Mouse (Mus musculus): Measurements from ENCODE around the gene Cetn2.

Gene Cetn2
- long read RNA-seq, experiment 1, transcript Cetn2-203 (5 exons, 1,286 nt), result major isoform, 39 of 44 reads
- long read RNA-seq, experiment 1, partial matches to known transcripts, result 1 of 44 reads
- long read RNA-seq, experiment 1, other reads (novel, unspliced or antisense), result 0 of 44 reads
- long read RNA-seq, experiment 2, transcript Cetn2-201 (4 exons, 1,026 nt), result minor isoform, 5 of 47 reads
- long read RNA-seq, experiment 2, transcript Cetn2-203 (5 exons, 1,286 nt), result major isoform, 39 of 47 reads
- long read RNA-seq, experiment 2, partial matches to known transcripts, result 3 of 47 reads
- long read RNA-seq, experiment 2, other reads (novel, unspliced or antisense), result 0 of 47 reads

- intact Hi-C loops (cut with DNase I), result no loop called here
Observed at GRCm38 (mm10) chrX:72917884-72918681, at the start of gene Cetn2, which contains the start of gene Nsdhl. Gene Cetn2 (minus strand): TSS chrX:72918411. Gene Nsdhl (plus strand): TSS chrX:72918557.

DNA sequence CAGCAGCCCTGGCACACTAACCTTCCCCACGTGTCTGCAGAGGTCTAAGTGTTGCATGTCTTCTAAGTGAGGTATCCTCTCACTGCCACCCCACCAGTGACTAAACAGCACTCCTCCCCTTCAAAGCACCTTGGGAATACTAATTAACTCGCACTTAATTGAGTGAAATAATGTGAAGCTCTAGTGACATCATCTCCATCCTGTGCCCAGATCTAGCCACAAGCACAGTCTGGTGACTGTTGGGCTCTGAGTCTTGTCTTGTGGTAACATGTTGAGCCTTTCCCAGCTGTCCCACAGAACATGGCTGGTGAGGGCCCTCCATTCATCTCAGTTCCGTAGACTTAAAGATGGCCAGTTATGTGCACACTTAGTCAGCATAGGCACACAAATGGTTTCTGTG is 44.5 kb upstream of the Cetn2 start:
- intact Hi-C loops (cut with DNase I), result no loop called here

GRCm38 (mm10) chrX:72961511-72961910 is 43.3 kb upstream of the Cetn2 start:
- intact Hi-C loops (cut with DNase I), result no loop called here

GRCm38 (mm10) chrX:72960431-72960830 is 42.2 kb upstream of the Cetn2 start:
- intact Hi-C loops (cut with DNase I), result no loop called here

- intact Hi-C loops (cut with DNase I), result no loop called here
Observed at GRCm38 (mm10) chrX:72956486-72956885, 38.3 kb upstream of the Cetn2 start.

DNA sequence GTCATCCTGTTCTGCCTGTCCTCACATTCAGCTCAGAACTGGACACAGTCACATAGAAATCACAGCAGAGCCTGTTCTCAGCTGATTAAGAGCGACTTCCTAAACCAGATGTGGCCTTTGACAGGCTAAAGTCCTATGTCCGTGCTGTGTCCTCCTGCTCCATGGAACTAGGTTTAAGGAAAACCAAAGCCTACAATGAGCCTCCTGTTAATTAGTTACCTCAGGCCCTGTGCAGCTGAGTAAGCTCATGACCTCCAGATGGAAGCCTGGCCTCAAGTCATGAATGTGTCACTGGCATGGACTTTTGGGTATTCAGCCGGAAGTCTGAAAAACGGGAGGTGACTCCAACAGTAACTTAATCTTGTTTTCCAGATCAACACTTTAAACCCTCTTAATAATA is 35.3 kb upstream of the Cetn2 start:
- intact Hi-C loops (cut with DNase I), result no loop called here

DNA sequence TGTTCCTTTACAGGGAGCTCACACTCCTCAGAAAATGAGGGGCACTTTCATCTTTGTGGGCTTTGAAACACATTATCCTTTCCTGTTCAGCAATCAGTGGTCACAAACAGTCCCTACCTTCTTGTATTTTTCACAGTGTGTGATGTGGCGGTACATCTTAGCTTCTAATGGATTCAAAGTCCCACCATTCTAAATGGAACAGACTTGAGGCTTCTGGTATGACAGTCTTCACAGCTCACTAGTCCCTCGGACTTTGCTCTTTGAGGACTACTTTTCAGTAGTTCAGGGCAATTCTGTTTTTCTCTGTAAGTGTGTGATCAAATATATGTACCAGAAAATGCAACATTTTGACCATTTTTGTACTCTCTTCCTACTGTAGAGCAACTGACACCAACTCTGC is 3.2 kb upstream of the Cetn2 start:
- intact Hi-C loops (cut with DNase I), result no loop called here

DNA sequence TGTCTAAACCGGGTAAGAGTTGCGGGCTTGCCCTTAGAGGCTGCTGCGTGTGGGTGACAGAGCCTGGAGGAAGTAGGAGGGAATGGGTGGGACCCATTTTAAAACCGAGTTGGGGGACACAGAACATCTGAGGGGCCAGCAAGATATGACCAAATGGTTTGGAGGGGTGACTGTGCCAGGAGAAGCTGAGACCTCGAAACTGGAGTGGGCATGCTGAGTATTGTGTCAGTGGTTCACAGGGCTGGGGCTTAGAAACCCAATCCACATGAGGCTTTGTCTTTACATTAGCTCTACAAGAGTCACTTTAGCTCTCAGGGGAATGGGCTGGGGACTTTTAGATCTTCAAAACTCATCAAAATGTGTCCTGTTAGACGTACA is 460 bp upstream of the Cetn2 start:
- intact Hi-C loops (cut with DNase I), result no loop called here

DNA sequence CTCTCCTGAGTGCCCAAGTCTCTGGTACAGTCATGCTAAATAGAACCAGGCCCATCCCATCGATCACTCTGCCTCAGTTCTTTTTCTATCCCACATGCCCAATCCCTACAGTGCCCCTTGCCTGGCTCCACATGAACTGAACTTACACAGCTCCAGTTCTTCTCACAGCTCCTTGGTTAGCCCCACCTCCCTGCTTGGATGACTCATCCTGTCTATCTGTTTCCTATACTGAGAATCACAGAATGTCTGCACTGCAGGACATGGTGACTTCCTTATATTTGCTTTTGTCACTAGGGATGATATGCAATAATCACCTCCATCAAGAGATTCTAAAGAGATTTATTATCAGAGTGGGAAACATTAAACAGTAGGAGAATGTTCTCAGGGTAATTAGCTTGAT is 6.6 kb downstream of the Cetn2 start:
- intact Hi-C loops (cut with DNase I), result no loop called here

GRCm38 (mm10) chrX:72908404-72908741 is 9.8 kb downstream of the Cetn2 start:
- intact Hi-C loops (cut with DNase I), result no loop called here

DNA sequence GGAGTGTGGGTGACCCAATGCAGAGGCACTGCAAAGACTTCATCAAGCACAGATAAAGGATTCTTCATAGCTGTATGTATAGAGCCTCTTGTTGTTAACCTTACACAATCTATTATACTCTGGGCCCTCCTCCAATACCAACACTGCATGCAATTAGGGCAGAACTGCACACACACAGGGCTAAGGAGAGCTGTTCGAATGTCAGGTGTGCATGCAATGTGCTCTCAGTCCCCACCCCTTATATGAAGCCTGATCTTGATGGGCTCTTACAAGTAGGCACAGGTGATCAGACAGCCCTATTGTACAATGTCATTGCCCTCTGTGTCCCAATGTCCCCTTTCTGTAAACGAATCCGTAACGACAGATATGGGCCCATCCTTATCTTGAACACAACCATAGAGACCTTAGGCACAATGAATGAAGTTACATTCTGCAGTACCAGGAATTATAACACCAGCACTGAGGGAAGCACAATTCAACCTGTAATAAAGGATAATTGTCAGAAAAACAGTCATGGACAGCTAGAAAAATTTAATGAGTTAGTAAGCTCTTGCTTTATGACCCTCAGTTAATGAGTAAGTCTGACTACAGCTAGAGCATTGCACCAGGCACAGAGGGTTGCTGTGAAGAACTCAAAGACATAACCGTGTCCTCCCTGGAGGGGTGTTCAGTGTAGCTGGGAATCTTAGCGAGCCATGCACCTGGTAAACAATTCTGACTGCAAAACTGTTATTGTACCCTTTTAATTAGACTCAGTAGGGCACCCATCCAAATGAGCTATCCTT is 10.4 kb downstream of the Cetn2 start:
- intact Hi-C loops (cut with DNase I), result no loop called here

DNA sequence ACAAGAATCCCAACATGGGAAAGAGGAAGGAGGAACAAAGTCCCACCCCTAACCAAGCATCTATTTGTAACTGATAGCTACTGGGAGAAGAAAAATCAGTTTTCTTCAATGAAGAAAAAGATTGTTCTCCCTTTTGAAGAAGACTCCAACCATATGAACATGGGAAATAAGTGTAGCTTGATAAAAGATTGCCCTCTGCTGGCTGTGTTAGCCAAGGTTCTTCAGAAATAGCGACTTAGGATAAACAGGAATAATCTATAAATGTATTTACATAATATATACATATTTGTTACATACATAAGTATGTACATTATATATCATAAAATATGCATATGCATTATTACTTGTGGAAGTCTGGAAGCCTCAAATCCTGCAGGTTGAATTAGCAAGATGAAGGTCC is 15.7 kb downstream of the Cetn2 start:
- intact Hi-C loops (cut with DNase I), result no loop called here

DNA sequence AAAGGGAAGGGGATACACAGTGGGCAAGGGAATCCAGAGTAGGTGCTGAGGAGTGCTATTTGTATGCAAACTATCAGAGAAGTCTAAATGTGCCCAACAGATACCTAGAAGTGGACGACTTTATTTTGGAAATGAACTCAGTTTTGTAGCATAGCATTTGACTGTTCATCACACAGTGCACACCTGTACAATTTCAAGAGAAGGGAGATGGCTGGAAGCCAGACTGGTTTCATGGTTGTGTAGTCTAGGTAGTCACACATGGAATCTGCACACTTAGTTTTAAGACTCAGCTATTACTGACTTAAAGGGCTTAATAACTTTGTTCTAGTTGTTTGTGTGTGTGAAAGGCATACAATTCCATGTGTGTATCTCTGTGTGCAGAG is 22.2 kb downstream of the Cetn2 start:
- intact Hi-C loops (cut with DNase I), result no loop called here

DNA sequence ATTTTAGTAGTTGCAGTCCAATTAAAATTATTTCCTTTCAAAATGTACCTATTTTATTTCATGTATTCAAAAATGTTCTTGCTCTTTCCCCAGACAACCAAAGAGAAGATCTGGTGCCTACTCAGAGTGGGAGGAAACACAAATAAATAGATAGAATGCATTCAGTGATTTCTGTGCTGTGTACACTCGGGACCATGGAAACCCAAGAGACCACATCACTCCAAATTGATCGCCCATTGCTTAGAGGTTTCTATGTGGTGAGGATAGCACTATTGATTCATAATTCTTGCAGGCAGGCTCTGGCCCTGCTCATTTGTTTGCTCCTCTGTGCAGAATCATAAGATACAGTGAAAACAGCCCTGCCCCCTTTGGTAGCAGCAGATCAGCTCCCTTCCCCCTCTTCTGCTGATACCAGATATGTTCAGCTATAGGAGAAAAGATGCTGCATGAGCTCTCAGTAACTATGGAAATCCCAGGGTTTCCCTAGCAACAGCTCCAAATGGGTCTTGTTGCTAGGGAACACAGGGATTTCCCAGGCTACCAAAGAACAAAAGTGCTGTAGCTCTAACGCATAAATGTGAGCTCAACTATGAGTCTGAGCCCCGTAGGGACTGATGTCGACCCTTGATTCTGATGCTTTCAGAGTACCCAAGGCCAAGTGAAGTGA is 22.7 kb downstream of the Cetn2 start:
- intact Hi-C loops (cut with DNase I), result no loop called here

Data from adrenal gland (tissue).